Mouse (Mus musculus) heart, embryonic 10.5 days (tissue): ENCODE measurements at regions not wholly inside any gene's neighbourhood (a gene's known extent, or its start where the extent isn't known, plus 50 kb on each side); places are given as distances from the start of the nearest gene placed in this dataset.

ENCODE experiments used
- DNase-seq: peaks from one replicate; pipeline ENCODE4 v3.0.0-alpha.2; 2017; ENCODE audit warnings: low spot score
- H3K27ac ChIP-seq: fragments of 300-500 bp; sonication (generic); 2 replicates; pipeline ENCODE4 v1.5.1; 2016; ENCODE audit warnings: mild to moderate bottlenecking
- H3K27me3 ChIP-seq: fragments of 300-500 bp; sonication (generic); 2 replicates; pipeline ENCODE4 v1.6.1; 2016; ENCODE audit warnings: mild to moderate bottlenecking; ENCODE audit not compliant: poor library complexity, insufficient read depth, severe bottlenecking
- H3K36me3 ChIP-seq: fragments of 300-500 bp; sonication (generic); 2 replicates; pipeline ENCODE4 v1.6.1; 2016; ENCODE audit warnings: mild to moderate bottlenecking, moderate library complexity
- H3K4me1 ChIP-seq: fragments of 300-500 bp; sonication (generic); 2 replicates; pipeline ENCODE4 v1.6.1; 2016; ENCODE audit warnings: mild to moderate bottlenecking
- H3K4me3 ChIP-seq: fragments of 300-500 bp; sonication (generic); 2 replicates; pipeline ENCODE4 v1.5.1; 2016; ENCODE audit warnings: mild to moderate bottlenecking, moderate library complexity
- H3K9me3 ChIP-seq: fragments of 300-500 bp; sonication (generic); 2 replicates; pipeline ENCODE4 v1.6.1; 2016; ENCODE audit warnings: mild to moderate bottlenecking, moderate library complexity
- WGBS: fragments of 180-500 bp; shearing (Covaris S2); methylation state at CpG from one replicate; pipeline ENCODE4 v1.1.7; 2016; 5-methylcytosine and 5-hydroxymethylcytosine counted together

GRCm38 (mm10) chr3:145705317-145705716 is 53.2 kb upstream of the Ddah1 start:
- Histone ChIP-seq H3K27me3 (no peaks in the 10 kb centered on the region), H3K27ac (peak overlapping the region; percentile 87), H3K4me3 (no peak overlapping the region), H3K4me1 (peaks cover 57% of the 10 kb centered on the region), H3K36me3 (no peaks in the 10 kb centered on the region), H3K9me3 (no peaks in the 10 kb centered on the region)
- DNase-seq: peak; percentile 83
- 18% methylated on average over 5 of the region's 5 CpGs for WGBS

DNA sequence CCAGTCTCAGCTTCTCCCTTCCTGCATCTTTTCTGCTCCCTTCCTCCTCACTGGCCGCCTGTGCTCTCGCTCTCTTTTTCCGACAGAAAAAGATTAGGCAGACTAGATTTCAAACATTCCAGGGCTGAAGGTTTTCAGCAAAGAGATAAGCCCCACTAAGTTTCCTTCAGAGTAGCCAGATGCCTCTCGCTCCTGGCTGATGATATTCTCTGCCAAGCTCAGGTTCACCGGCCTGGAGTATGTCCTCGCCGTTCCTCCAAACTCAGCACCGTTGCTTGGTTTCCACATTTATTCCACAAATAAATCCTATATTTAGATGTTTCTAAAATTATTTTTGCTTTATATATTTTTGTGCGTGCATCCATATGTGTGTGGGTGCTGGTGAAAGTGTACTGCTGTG is 54.3 kb upstream of the Ccn1 start:
- H3K36me3 ChIP-seq: no peaks in the 10 kb centered on the region
- no peak for DNase-seq
- no peaks in the 10 kb centered on the region for H3K9me3 ChIP-seq
- peaks cover 57% of the 10 kb centered on the region for H3K4me1 ChIP-seq
- peak overlapping the region; percentile 87 for H3K27ac ChIP-seq
- 0 out of 2 replicates have a peak, but pooled peaks cover 5% of the 10 kb centered on the region for H3K27me3 ChIP-seq
- 0 out of 2 replicates have a peak overlapping the region, but pooled peaks have one; percentile 12 for H3K4me3 ChIP-seq
- 10% methylated on average over 9 of the region's 9 CpGs for WGBS

- Histone ChIP-seq H3K36me3 (no peaks in the 10 kb centered on the region), H3K9me3 (no peaks in the 10 kb centered on the region), H3K27me3 (0 out of 2 replicates have a peak, but pooled peaks cover 5% of the 10 kb centered on the region), H3K4me3 (peak overlapping the region; percentile 12), H3K27ac (peak overlapping the region; percentile 87), H3K4me1 (peaks cover 57% of the 10 kb centered on the region)
- WGBS: 6% methylated on average over 11 of the region's 11 CpGs
- DNase-seq: peak; percentile 82
Observed at GRCm38 (mm10) chr3:145703411-145703924, 53.7 kb upstream of the Ccn1 start.

GRCm38 (mm10) chr3:145702739-145703138 is 53.0 kb upstream of the Ccn1 start:
- Histone ChIP-seq H3K27me3 (0 out of 2 replicates have a peak, but pooled peaks cover 5% of the 10 kb centered on the region), H3K9me3 (no peaks in the 10 kb centered on the region), H3K36me3 (no peaks in the 10 kb centered on the region), H3K4me3 (no peak overlapping the region), H3K4me1 (peaks cover 54% of the 10 kb centered on the region), H3K27ac (peak overlapping the region; percentile 87)
- WGBS: 44% methylated on average over 5 of the region's 5 CpGs
- no peak for DNase-seq

DNA sequence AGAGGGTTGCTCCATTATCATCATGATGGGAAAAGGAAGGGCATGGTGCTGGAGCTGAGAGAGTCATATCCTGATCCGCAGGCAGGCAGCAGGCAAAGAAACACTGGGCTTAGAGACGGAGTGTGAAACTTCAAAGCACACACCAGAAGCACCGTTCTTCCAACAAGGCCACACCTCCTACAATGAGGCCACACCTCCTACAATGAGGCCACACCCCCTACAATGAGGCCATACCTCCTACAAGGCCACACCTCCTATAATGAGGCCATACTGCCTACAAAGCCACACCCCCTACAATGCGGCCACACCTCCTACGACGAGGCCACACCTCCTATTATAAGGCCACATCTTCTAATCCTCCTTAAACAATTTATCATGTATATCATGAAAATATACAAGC is 52.2 kb upstream of the Ccn1 start:
- Histone ChIP-seq H3K27ac (no peak overlapping the region), H3K36me3 (no peaks in the 10 kb centered on the region), H3K9me3 (no peaks in the 10 kb centered on the region), H3K4me3 (no peak overlapping the region), H3K4me1 (peaks cover 46% of the 10 kb centered on the region), H3K27me3 (0 out of 2 replicates have a peak, but pooled peaks cover 5% of the 10 kb centered on the region)
- DNase-seq: no peak
- 63% methylated on average over 6 of the region's 6 CpGs for WGBS
